Mouse (Mus musculus) layer of hippocampus, postnatal 36 days (tissue): Measurements from ENCODE around the gene Umodl1. TPM values are rescaled to one million over a fixed set of nuclear protein-coding genes. Genes with fewer than 3 reads are reported as not detected.

Experiments
- DNase-seq, 2 experiments: peaks; one replicate each; pipeline ENCODE4 v3.0.0; 2022
- microRNA-seq, 2 experiments: library from miRNA; unstranded; fragments of <30 nt; microRNA quantifications; one replicate each; pipeline ENCODE4 v1.2.0; 2021
- total RNA-seq, 2 experiments: library from RNA; stranded (reverse); gene quantifications; 2 replicates each; pipeline ENCODE4 v1.2.3; 2021

Gene Umodl1
- total RNA-seq, 2 experiments from 2014 or later: 0.35 to 0.42 TPM

DNA sequence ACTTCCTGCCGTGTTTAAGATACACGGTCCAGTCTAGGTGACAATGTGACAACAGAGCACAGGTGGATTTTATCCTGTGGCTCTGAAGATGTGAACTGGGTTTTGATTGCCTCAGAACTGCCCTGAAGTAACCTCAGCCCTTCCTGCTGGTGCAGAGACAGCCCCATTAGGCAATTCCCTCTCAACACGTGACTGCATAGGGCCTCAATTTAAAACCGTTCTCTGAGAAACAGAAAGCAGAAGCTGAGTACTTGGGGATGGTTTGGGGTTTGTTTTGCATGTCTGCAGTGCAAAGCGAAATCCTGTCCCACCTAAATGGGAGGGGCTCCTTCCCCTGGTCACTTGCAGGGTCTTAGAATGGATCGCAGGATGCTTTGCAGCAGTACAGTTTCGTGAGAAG, 85.2 kb downstream of the Umodl1 start:
- no peak for DNase-seq

DNA sequence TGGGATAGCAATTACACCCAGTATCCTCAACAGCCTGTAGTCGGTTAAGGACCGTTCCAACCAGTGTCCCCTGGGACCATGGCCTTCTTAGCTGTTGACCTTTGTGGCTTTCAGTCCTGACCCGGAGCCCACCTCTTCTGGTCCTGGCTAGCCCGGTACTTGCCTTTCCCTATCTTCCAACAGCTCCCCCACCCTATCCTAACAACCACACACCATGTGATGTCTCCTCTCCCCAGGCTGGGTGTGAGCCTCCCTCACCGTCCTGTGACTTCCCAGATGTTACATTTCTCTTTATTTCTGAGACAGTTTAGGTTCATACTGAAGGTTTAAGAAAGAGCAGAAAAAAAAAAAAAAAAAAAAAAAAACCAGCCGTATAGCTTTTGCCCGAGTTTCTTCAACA, 86.0 kb downstream of the Umodl1 start:
- no peak for DNase-seq

DNA sequence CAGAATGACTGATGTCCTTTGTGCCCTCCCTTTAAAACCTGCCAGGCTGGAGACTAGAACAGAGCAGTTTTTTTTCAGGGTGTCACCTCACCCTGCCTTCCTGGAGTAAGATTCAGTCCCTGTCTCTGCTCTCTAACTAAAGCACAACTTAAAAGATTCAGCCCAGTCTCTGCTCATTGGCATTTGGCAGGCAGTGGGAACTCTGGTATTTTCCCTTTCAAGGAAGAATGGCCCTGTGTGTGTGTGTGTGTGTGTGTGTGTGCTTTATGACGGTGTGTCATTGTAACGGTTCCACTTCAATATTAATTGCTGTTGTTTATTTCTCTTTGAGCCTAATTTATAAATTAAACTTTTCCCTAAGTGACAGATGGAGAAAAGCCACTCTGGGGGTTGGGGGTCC, 88.3 kb downstream of the Umodl1 start:
- DNase-seq: no peak

DNA sequence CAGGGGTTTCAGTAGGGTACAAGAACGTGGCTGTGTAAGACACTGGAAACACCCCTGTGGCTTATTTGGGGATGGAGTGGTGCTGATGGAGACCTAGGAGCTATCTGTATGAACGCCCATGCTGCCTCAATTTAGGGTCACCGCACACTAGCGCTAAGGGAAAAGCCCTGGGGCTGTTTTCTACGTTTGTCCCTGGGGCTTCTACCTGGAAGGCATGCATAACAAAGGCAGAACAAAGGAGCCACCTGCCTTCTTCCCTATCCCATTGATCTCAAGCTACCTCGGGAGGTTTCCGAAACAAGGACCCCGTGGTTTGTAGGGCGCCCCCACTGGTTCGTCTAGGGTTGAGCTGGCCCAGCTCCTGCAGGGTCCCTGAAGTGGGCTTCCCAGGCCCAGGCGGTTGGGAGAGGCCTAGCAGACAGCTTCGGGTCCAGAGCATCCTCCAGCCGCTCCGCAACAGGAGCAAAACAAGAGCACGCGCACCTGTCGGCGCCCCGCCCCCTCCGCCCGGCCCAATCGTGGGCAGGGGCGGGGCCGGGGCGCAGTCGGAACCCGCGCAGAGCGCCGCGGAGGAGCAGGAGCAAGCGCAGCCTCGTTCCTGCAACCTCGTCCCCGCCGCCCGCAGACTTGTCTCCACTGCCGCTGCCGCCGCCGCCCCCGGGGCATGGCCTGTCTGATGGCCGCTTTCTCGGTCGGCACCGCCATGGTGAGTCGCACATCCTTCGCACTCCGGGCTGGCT, 102.9 kb downstream of the Umodl1 start, which contains the start of gene Abcg1:
Gene Abcg1, plus strand, starts transcription at position 525 of the 740 bp plus-strand sequence.
- peak; percentile 70 to 73 for DNase-seq

DNA sequence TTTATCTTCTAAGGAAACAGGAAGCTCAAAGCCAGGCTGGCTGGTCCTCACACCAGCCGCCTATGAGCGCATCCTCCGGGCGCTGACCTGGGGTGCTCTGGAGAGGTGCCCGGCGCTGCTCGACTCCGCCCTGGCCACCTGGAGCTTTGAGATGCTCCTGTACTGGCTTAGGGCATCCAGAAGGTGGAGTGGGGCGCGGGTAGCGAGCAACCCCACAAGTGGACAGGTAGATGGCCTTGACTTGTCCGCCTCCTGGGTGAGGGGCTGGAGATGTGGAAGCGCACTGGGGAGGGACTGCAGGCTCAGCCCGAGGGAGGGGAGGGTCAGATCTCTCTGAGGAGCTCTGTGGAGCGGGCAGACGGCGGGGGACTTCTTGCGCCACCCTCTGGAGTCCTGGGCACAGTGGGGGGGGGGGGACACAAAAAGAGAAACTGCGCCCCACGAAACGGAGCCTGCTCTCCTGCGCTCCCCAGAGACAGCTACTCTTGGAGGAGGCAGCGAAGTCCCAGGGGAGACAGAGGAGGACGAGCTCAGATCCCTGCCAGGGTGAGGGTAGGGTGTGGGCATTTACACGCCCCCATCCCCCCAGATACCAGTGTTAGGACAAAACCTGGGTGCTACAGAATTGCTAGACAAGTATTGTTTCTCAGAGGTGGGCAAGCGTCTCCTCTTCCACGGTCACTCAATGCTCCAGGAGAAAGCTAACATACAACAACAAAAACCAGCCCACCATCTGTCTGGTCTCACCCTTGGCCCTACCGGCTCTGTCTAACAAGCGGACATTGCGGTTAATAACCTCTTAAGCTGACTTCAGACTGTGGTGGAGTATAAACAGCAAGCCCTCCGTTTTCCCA, 103.7 kb downstream of the Umodl1 start:
- DNase-seq: no peak

DNA sequence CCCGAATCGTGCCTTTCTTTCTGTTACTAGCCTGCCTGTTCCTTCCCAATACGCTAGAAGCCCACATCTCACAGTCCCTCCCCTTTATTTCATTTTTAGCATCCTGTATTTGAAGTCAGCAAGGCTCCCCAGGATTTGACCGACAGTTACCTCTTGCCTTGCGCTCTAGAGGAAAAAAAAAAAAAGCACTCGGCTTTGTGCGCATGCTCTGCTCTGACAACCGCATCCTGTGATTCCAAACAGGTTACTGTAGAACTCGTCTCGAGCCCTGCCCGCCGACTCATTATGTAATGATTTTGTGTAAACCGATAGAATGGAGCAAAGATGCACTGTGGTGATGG, 104.3 kb downstream of the Umodl1 start:
- peak; percentile 72 to 76 for DNase-seq

DNA sequence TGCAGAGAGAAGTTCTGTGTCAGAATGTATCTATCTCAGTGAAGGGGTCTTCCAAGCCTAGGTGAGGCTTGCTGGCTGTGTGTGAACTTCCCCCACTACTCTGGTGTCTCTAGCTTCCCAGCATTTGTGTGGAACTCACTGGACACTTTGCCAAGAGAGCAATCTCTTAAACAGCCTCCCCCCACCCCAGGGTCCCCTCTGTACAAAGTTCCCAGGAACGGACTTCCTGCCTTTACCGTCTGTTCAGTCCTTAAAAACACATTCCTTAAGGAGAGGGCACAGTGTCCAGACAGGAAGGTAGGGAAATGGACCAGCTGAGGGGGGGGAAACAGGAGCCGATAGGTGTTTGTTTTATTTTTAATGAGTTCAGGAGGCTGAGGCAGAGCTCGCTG, 105.8 kb downstream of the Umodl1 start:
- no peak for DNase-seq

Small RNA genes within 50 kb of the gene (microRNA-seq; reads per million reads assigned to microRNA genes)
- gene Gm24026: 0 reads per million in 2 experiments

Other genes with a start within 250 kb of the Umodl1 start
- gene Glp1r, start 52.8 kb upstream of the Umodl1 start, total RNA-seq: 1 to 10 TPM; 2.8 to 3.8 TPM
- gene Abcg1, start 103.0 kb downstream of the Umodl1 start, total RNA-seq: 10 to 100 TPM; 69.6 to 73.1 TPM
- gene Tff3, start 175.0 kb downstream of the Umodl1 start, total RNA-seq: not detected
- gene Tff2, start 189.6 kb downstream of the Umodl1 start, total RNA-seq: not detected
- not detected for gene Tff1, start 210.6 kb downstream of the Umodl1 start, total RNA-seq
- gene Tmprss3, start 244.3 kb downstream of the Umodl1 start, total RNA-seq: not detected